Mouse (Mus musculus) thymus, postnatal 14 days (tissue): Measurements from ENCODE around the gene Alpl.
A peak's percentile ranks its signal among the peaks of the same experiment; 100 is the strongest.

Experiments
- DNase-seq: peaks from one replicate; pipeline ENCODE4 v3.0.0; 2021

The Alpl gene

GRCm38 (mm10) chr4:137707216-137707990 is 88.8 kb downstream of the Alpl start:
- DNase-seq = peak; percentile 95

- DNase-seq = no peak
Measured at GRCm38 (mm10) chr4:137706510-137706909, 89.7 kb downstream of the Alpl start.

GRCm38 (mm10) chr4:137705379-137705778 is 90.8 kb downstream of the Alpl start:
- no peak for DNase-seq

- DNase-seq = no peak
Measured at GRCm38 (mm10) chr4:137704561-137704960, 91.6 kb downstream of the Alpl start.

- no peak for DNase-seq
Measured at GRCm38 (mm10) chr4:137703077-137703476, 93.1 kb downstream of the Alpl start.

GRCm38 (mm10) chr4:137700960-137701359 is 95.2 kb downstream of the Alpl start:
- DNase-seq = no peak

- no peak for DNase-seq
Measured at GRCm38 (mm10) chr4:137699264-137700211, 96.6 kb downstream of the Alpl start.

- DNase-seq = no peak
Measured at GRCm38 (mm10) chr4:137698076-137698985, 97.9 kb downstream of the Alpl start.

GRCm38 (mm10) chr4:137697156-137697885 is 98.9 kb downstream of the Alpl start:
- DNase-seq = no peak

- no peak for DNase-seq
Measured at GRCm38 (mm10) chr4:137695900-137696299, 100.3 kb downstream of the Alpl start.

- DNase-seq = no peak
Measured at GRCm38 (mm10) chr4:137695300-137695699, 100.9 kb downstream of the Alpl start.

- no peak for DNase-seq
Measured at GRCm38 (mm10) chr4:137692107-137692902, 103.9 kb downstream of the Alpl start.
